Mouse (Mus musculus): ENCODE data around the gene Tgoln1.

Tgoln1 gene

GRCm38 (mm10) chr6:72616643-72617288 is at the start of gene Tgoln1:
TSS of gene Tgoln1 (minus strand) at chr6:72617000.
- DNase-seq (ENCODE audit: low read depth, low spot score) = peak; percentile 96

- DNase-seq (ENCODE audit: low read depth, low spot score) = no peak
These were observed 47.5 kb upstream of the Tgoln1 start for GRCm38 (mm10) chr6:72664290-72664689.

GRCm38 (mm10) chr6:72663000-72663399 is 46.2 kb upstream of the Tgoln1 start:
- no peak for DNase-seq (ENCODE audit: low read depth, low spot score)

DNA sequence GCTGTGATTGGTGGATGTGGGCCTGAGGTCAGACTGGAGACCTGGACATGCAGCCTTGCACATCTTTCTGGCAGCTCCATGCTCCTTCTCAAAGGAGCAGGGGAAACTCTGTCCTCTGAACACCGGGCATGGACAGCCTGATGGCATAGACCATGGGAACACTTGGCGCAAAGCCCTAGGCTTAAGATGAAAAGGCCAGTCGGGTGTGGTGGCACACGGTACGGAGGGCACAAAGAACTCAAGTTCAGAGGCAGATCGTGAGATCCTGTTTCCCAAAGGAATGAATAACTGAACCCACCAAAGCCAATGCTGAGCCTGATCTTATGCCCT is 43.6 kb upstream of the Tgoln1 start:
- no peak for DNase-seq (ENCODE audit: low read depth, low spot score)

GRCm38 (mm10) chr6:72659717-72660390 is 43.1 kb upstream of the Tgoln1 start:
- peak; percentile 98 for DNase-seq (ENCODE audit: low read depth, low spot score)

DNA sequence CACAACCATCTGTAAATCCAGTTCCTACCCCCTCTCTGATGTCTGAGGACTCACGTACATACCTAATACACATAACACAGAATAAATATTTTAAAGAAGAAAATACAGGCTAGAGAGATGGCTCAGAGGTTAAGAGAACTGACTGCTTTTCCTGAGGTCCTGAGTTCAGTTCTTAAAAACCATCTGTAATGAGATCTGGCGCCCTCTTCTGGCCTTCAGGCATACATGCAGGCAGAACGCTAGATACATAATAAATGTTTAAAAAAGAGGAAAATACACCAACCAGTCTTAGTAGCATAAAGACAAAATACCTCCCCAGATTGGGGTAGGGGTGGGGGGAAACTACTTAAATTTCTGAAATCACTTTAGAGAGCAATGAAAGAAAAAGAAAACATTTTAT is 41.2 kb upstream of the Tgoln1 start:
- DNase-seq (ENCODE audit: low read depth, low spot score) = peak; percentile 77

DNA sequence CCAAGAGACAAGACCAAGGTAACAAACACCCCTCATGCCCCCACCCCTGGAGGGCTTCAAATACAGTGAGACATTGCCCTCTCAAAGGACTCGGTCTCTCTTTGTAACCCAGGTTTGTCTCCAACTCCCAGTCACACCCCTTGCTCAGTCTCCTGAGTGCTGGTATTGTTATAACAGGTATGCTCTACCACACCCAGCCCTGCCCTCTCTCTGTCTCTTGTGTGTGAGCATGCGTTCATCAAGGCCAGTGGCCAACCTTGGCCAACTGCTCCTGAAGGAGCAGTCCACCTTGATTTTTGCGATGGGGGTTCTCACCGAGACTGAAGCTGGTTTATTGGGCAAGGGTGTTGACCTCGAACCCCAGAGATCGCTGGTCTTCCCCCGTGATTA is 39.2 kb upstream of the Tgoln1 start:
- no peak for DNase-seq (ENCODE audit: low read depth, low spot score)

DNA sequence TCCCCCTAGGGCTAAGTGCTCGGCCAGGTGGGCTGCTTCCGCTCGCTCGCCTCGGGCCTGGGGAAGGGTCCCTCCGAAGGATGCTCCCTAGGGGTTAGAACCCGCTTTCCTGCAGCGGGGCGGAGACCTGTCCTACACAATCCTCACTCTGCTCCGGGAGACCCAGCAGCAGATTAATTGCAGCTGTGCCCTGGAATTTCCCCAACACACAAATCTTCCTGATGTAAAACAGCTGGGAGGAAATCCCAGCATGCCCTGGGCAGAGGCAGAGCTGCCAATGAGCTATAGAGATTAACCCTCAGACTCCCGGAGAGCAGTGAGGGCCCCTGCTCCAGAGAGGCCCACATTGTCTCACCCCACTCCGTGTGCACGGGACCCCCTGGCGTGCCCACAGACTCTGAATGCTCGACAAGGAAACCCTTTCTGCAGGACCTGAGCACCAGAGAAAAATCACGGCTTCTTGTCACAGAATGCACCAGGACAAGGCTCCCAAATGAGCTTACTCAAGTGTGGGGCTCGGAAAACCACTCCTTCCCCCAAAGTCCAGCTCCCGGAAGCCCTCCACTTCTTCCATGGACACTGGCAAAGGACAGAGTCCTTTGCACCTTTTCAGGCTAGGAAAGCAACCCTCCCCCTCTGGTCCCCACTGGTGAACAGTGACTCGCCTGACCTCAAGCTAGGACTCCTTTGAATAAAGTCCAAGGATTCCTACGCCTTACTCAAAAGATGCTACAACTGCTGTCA is 38.7 kb upstream of the Tgoln1 start:
- DNase-seq (ENCODE audit: low read depth, low spot score) = peak; percentile 98

GRCm38 (mm10) chr6:72654355-72654754 is 37.6 kb upstream of the Tgoln1 start:
- no peak for DNase-seq (ENCODE audit: low read depth, low spot score)

DNA sequence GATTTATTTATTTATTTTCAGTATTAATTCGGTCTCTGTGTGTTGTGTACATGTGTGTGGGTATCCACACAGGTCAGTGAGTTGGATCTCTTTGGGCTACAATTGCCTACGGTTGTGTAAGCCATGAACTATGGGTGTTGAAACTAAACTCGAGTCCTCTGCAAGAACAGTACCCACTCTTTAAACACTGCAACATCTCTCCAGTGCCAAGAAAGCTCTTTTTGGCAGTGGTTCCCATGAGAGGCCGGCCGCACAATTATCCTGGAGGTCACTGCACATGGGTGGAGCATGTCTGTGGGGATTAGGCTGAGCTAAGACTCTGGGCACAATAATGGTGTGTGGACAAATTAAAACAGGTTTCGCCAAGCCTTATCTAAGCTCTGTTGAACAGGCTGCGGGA is 36.6 kb upstream of the Tgoln1 start:
- DNase-seq (ENCODE audit: low read depth, low spot score) = peak; percentile 54

- no peak for DNase-seq (ENCODE audit: low read depth, low spot score)
These were observed 33.6 kb upstream of the Tgoln1 start for GRCm38 (mm10) chr6:72650338-72650851.

GRCm38 (mm10) chr6:72648002-72648595 is 31.3 kb upstream of the Tgoln1 start:
- no peak for DNase-seq (ENCODE audit: low read depth, low spot score)

- peak; percentile 82 for DNase-seq (ENCODE audit: low read depth, low spot score)
These were observed 30.6 kb upstream of the Tgoln1 start for GRCm38 (mm10) chr6:72647383-72647820.

GRCm38 (mm10) chr6:72645364-72645763 is 28.6 kb upstream of the Tgoln1 start:
- DNase-seq (ENCODE audit: low read depth, low spot score) = no peak

DNA sequence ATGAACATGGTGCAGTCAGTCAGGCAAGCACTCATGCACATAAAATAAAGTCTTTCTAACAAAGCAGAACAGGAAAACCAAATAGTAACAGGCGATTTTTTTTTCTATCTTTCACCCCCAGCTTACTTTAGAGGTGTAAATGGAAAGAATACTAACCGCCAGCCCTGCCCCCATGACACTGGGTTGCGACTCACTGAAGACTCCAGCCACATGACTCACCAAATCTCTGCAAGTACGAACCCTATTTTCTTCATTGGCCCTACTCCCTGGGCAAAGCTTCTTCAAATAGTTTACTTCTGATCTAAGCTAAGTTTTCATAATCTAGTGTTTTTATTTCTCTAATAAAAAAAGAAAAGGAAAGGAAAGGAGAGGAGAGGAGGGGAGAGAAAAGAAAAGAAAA is 27.8 kb upstream of the Tgoln1 start:
- DNase-seq (ENCODE audit: low read depth, low spot score) = peak; percentile 83

DNA sequence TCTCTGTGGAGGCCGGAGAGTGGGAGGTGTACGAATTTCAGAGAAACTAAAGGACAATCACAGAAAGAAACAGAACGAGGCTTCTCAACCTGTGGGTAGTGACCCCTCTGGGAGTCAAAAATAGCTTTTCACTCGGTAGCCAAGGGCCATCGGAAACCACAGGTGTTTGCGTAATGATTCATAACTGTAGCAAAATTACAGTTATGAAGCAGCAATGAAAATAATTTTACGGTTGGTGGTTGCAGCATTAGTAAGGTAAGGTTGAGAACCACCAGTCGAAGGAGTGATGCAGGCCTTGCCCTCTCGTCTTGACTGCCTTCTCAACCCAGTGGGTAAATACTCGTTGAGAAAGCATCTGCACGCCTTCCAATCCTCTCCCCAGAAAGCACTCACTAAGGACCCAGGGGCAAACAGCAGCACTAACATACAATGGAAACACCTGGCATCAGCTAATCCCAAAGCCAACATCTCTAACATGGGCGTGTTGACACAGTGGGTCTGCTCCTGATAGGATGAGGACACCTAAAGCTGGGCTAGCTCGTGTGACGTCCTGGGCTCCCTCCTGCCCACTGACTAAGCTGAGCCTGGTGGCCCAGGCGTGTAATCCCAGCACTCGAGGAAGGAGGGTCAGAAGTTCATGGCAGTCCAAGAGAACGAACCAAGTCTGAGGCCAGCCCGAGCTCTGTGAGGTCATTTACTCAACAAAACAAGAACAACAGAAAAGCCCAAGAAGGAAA is 24.6 kb upstream of the Tgoln1 start:
- no peak for DNase-seq (ENCODE audit: low read depth, low spot score)

DNA sequence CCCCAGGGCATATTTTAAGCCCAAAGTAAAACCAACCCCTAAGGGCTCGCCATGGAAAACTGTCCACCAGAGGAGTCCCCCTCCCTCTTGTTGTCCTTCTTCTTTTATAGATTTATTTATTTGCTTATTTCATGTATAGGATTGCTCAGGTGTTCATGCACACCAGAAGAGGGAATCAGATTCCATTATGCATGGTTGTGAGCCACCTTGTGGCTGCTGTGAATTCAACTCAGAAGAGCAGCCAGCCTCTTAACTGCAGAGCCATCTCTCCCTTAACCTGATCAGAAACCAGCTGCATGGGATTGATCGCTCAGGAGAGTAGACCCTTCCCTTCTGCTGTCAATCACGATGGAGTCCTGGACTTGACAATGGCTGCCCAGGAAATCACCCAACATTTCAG is 20.1 kb upstream of the Tgoln1 start:
- DNase-seq (ENCODE audit: low read depth, low spot score) = peak; percentile 43

- DNase-seq (ENCODE audit: low read depth, low spot score) = peak; percentile 89
These were observed 19.1 kb upstream of the Tgoln1 start for GRCm38 (mm10) chr6:72635760-72636431.

DNA sequence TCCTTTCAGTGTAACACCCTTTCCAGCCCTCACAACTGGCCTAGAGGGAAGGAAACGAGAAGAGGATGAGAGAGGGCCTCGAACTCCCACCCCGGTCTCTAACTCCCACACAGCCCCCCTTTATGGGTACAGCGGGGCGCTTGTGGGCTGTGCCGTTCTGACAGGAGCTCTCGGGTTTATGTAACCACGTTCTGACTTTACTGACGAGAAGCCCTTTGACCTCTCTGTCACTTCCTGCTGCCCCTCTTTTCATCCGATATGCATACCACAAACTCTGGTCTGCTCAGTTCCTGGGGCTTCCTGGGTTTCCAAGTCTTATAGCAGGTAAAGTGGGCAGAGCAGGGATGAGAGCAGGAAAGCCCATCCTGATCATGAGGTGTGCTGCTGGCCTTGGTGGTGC is 17.5 kb upstream of the Tgoln1 start:
- DNase-seq (ENCODE audit: low read depth, low spot score) = no peak

- DNase-seq (ENCODE audit: low read depth, low spot score) = no peak
These were observed 14.9 kb upstream of the Tgoln1 start for GRCm38 (mm10) chr6:72631700-72632099.

GRCm38 (mm10) chr6:72630961-72631360 is 14.2 kb upstream of the Tgoln1 start:
- no peak for DNase-seq (ENCODE audit: low read depth, low spot score)

Data from 3T3-L1 (cell line).